Comparison of ENCODE assay signal across 8 mouse cellular contexts in the genomic region with DNA sequence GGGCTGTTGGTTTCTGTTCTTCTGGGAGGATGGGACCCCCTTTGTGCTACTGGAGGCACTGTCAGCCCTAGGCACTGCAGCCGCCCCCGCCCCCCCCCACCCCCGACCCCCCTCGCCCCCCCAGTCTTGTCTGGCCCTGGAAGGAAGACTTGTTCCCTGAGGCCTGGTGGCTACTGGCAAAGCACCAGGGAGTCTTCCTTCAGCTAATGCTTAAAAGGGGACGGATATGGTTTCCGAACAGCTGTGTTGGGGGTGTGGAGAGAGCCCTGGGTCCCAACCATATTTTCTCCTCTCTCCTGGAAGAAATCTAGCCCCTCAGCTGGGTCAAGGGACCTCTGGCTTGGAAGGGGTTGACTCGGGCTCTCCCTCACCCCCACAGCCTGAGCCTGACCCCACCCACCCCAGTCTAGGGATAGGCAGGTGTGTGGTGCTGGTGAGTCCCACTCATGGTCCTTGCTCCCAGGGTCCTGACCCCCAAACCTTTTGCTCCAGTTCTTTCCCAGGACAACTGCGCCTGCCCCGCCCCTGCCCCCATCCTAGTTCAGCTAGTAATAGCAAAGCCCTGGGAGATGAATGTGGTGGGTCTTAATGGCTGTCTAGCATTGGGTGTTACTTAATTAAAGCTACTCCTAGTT. TPM values are rescaled to one million over a fixed set of nuclear protein-coding genes. Genes with fewer than 3 reads are reported as not detected.
DNase-seq lines count a peak whose midpoint lies in the region; ATAC-seq and TF ChIP-seq lines count a peak whose summit lies in the region.

No protein-coding gene starts in this region.

- H3K4me1 ChIP-seq in liver, adult 2 months (ENCODE audit: control insufficient read depth, insufficient read depth, low read length): peaks cover 35% of the 10 kb centered on the region
- H3K4me1 ChIP-seq in forebrain, embryonic 10.5 days: peaks cover 66% of the 10 kb centered on the region
- H3K4me1 ChIP-seq in hindbrain, postnatal 0 days (ENCODE audit: insufficient read depth, low read length): peaks cover 12% of the 10 kb centered on the region

- TF ChIP-seq POLR2A in liver, adult 2 months (IDR thresholded peaks at IDR 0.05; ENCODE audit: extremely low read depth, insufficient read depth, low read length): no peak
- no peak for TF ChIP-seq POLR2A in myocyte (IDR thresholded peaks at IDR 0.05; ENCODE audit: insufficient read length, low read depth)

- no peak for ATAC-seq in hindbrain, postnatal 0 days

- no peak for DNase-seq in liver, adult 2 months (ENCODE audit: extremely low read depth, low read depth, low spot score)
- no peak for DNase-seq in liver
- DNase-seq in forebrain, embryonic 10.5 days (ENCODE audit: extremely low spot score, low spot score): no peak
- no peak for DNase-seq in hindbrain, postnatal 0 days (ENCODE audit: low spot score)
- DNase-seq in urinary bladder, postnatal 25 days (ENCODE audit: low spot score): no peak
- DNase-seq in retina, postnatal 1 day: no peak
- no peak for DNase-seq in layer of hippocampus, postnatal 10 days (ENCODE audit: low spot score in 2 of 2)

- peak overlapping the region; percentile 67 for H3K4me2 ChIP-seq in hindbrain, postnatal 0 days (ENCODE audit: low read depth, low read length)
- peak overlapping the region; percentile 99 for H3K4me2 ChIP-seq in myocyte (ENCODE audit: low read depth)

- H3K9ac ChIP-seq in liver, adult 2 months (ENCODE audit: low read depth, low read length): peak overlapping the region; percentile 70
- H3K9ac ChIP-seq in hindbrain, postnatal 0 days (replicated peaks; ENCODE audit: low read length): 0 out of 2 replicates have a peak overlapping the region, but pooled peaks have one; percentile 53

- peaks cover 19% of the 10 kb centered on the region; the same call in 1 of the 2 replicates for H3K79me2 ChIP-seq in liver, adult 2 months (ENCODE audit: control insufficient read depth, insufficient read depth, low read length)
- peaks cover 87% of the 10 kb centered on the region for H3K79me2 ChIP-seq in myocyte (ENCODE audit: control insufficient read depth, insufficient read depth)

- WGBS in liver, adult 2 months: 43% methylated on average over 9 of the region's 9 CpGs
- WGBS in forebrain, embryonic 10.5 days: 41% methylated on average over 9 of the region's 9 CpGs
- 34% methylated on average over 9 of the region's 9 CpGs for WGBS in hindbrain, postnatal 0 days

- H3K27ac ChIP-seq in liver, adult 2 months (replicated peaks; ENCODE audit: insufficient read depth, low read depth, low read length): peak overlapping the region; percentile 63
- peak overlapping the region; percentile 74 for H3K27ac ChIP-seq in forebrain, embryonic 10.5 days
- peak overlapping the region; percentile 71; the same call in 1 of the 2 replicates for H3K27ac ChIP-seq in hindbrain, postnatal 0 days

- H3ac ChIP-seq in myocyte (ENCODE audit: control insufficient read depth, insufficient read length): no peak overlapping the region

- no peak for TF ChIP-seq CTCF in liver, adult 2 months (IDR thresholded peaks at IDR 0.05; ENCODE audit: low read depth, low read length)
- no peak for TF ChIP-seq CTCF in hindbrain, postnatal 0 days (IDR thresholded peaks at IDR 0.05; ENCODE audit: low read depth)

- H3K9me3 ChIP-seq in forebrain, embryonic 10.5 days: no peaks in the 10 kb centered on the region
- H3K9me3 ChIP-seq in hindbrain, postnatal 0 days (ENCODE audit: low read length): no peaks in the 10 kb centered on the region

- H3K4me3 ChIP-seq in liver, adult 2 months (ENCODE audit: insufficient read depth, low read depth, low read length): peak overlapping the region; percentile 78
- peak overlapping the region; percentile 55 for H3K4me3 ChIP-seq in forebrain, embryonic 10.5 days
- peak overlapping the region; percentile 44 for H3K4me3 ChIP-seq in hindbrain, postnatal 0 days (ENCODE audit: low read length)
- peak overlapping the region; percentile 81 for H3K4me3 ChIP-seq in myocyte

- peaks cover 8% of the 10 kb centered on the region; the same call in 1 of the 2 replicates for H3K36me3 ChIP-seq in liver, adult 2 months (ENCODE audit: control insufficient read depth, insufficient read depth, low read length)
- H3K36me3 ChIP-seq in forebrain, embryonic 10.5 days (replicated peaks): peaks cover 25% of the 10 kb centered on the region
- H3K36me3 ChIP-seq in hindbrain, postnatal 0 days (ENCODE audit: insufficient read depth, low read length): peaks cover 15% of the 10 kb centered on the region
- peaks cover 13% of the 10 kb centered on the region for H3K36me3 ChIP-seq in myocyte (ENCODE audit: control insufficient read depth, insufficient read depth)

- no peaks in the 10 kb centered on the region for H3K27me3 ChIP-seq in liver, adult 2 months (ENCODE audit: control insufficient read depth, insufficient read depth, low read length)
- peaks cover 21% of the 10 kb centered on the region for H3K27me3 ChIP-seq in forebrain, embryonic 10.5 days (ENCODE audit: poor library complexity, severe bottlenecking)
- no peaks in the 10 kb centered on the region for H3K27me3 ChIP-seq in hindbrain, postnatal 0 days (ENCODE audit: insufficient read depth, low read length)
- no peaks in the 10 kb centered on the region for H3K27me3 ChIP-seq in myocyte (ENCODE audit: control insufficient read depth, insufficient read depth, insufficient read length)

TF ChIP-seq in myocyte, 11 proteins besides CTCF, POLR2A, EP300 and RAD21:
- TF ChIP-seq SRF (IDR thresholded peaks at IDR 0.05; ENCODE audit: control insufficient read depth, insufficient read length, low read depth): no peak
- no peak for TF ChIP-seq TCF3 (IDR thresholded peaks at IDR 0.05; ENCODE audit: insufficient read length, low read depth)
- TF ChIP-seq POLR2AphosphoS2 (IDR thresholded peaks at IDR 0.05; ENCODE audit: insufficient read length, low read depth): no peak
- peak in 1 of 3 experiments; percentile 45 for TF ChIP-seq MYOG (IDR thresholded peaks at IDR 0.05; ENCODE audit: control insufficient read depth in 1 of 3, insufficient read depth in 1 of 3, insufficient read length in 2 of 3, low read depth in 2 of 3)
- TF ChIP-seq MYOD1 (IDR thresholded peaks at IDR 0.05; ENCODE audit: control insufficient read depth in 1 of 3, insufficient read length in 2 of 3, low read depth in 2 of 3): peak in 2 of 3 experiments; percentile 6 to 42
- TF ChIP-seq REST (IDR thresholded peaks at IDR 0.05; ENCODE audit: insufficient read depth, insufficient read length): no peak

RNA-seq across cellular contexts. Expression of a gene that starts 1.8 kb away (rescaled TPM):
- total RNA-seq in liver, adult 2 months (2014; rRNA removed): 25.6 and 42.6 TPM in 2 replicates
- 65.5 and 66.9 TPM in 2 replicates for polyA plus RNA-seq in liver, adult 2 months (2012; rRNA removed)
- 8.6 and 9.5 TPM in 2 replicates for polyA plus RNA-seq in forebrain, embryonic 10.5 days (2016; fragmentation: Nextera tagmentation; extraction: Ambion mirVana)
- total RNA-seq in hindbrain, postnatal 0 days (2014; rRNA removed): 75.8 and 80.4 TPM in 2 replicates
- 38.6 and 40.3 TPM in 2 replicates for polyA plus RNA-seq in hindbrain, postnatal 0 days (2015; fragmentation: Nextera tagmentation; extraction: Ambion mirVana)
- polyA plus RNA-seq in myocyte (2012; fragmentation: generic; extraction: Trizol): 40.6 TPM
- total RNA-seq in layer of hippocampus, postnatal 10 days (2021): 10 to 100 TPM; 27.3 to 28.7 TPM

RNA-seq across cellular contexts. Expression of a gene that starts 8.7 kb away (rescaled TPM):
- total RNA-seq in liver, adult 2 months (2014; rRNA removed): 969 and 1,006 TPM in 2 replicates
- 245 and 258 TPM in 2 replicates for polyA plus RNA-seq in liver, adult 2 months (2012; rRNA removed)
- 1,134 and 1,162 TPM in 2 replicates for polyA plus RNA-seq in forebrain, embryonic 10.5 days (2016; fragmentation: Nextera tagmentation; extraction: Ambion mirVana)
- total RNA-seq in hindbrain, postnatal 0 days (2014; rRNA removed): 577 and 578 TPM in 2 replicates
- polyA plus RNA-seq in hindbrain, postnatal 0 days (2015; fragmentation: Nextera tagmentation; extraction: Ambion mirVana): 954 and 958 TPM in 2 replicates
- polyA plus RNA-seq in myocyte (2012; fragmentation: generic; extraction: Trizol): 3,783 TPM
- 1,000 to 10,000 TPM; 1,016 to 1,166 TPM for total RNA-seq in layer of hippocampus, postnatal 10 days (2021)

RNA-seq across cellular contexts. Expression of a gene that starts 50.2 kb away (rescaled TPM):
- not detected in 2 replicates for total RNA-seq in liver, adult 2 months (2014; rRNA removed)
- 0.13 TPM in 1 of 2 replicates, not detected in the other for polyA plus RNA-seq in liver, adult 2 months (2012; rRNA removed)
- polyA plus RNA-seq in forebrain, embryonic 10.5 days (2016; fragmentation: Nextera tagmentation; extraction: Ambion mirVana): 0.77 and 1.0 TPM in 2 replicates
- total RNA-seq in hindbrain, postnatal 0 days (2014; rRNA removed): 5.1 and 5.8 TPM in 2 replicates
- polyA plus RNA-seq in hindbrain, postnatal 0 days (2015; fragmentation: Nextera tagmentation; extraction: Ambion mirVana): 3.1 and 3.2 TPM in 2 replicates
- polyA plus RNA-seq in myocyte (2012; fragmentation: generic; extraction: Trizol): 1.00 TPM
- 1 to 10 TPM; 1.2 to 2.4 TPM for total RNA-seq in layer of hippocampus, postnatal 10 days (2021)
